Mouse (Mus musculus) heart, adult 2 months (tissue): ENCODE data around the gene Rpl3.

Source experiments
- EP300 ChIP-seq: fragments of 200-500 bp; IDR thresholded peaks from 2 replicates; pipeline ENCODE4 v1.6.1; 2011; ENCODE audit warnings: low read depth, low read length, control low read depth; ENCODE audit not compliant: insufficient read depth
- POLR2A ChIP-seq: fragments of 200-500 bp; IDR thresholded peaks from 2 replicates; pipeline ENCODE4 v1.6.1; 2011; ENCODE audit warnings: mild to moderate bottlenecking, low read depth, low read length, control low read depth; ENCODE audit not compliant: insufficient read depth

DNA sequence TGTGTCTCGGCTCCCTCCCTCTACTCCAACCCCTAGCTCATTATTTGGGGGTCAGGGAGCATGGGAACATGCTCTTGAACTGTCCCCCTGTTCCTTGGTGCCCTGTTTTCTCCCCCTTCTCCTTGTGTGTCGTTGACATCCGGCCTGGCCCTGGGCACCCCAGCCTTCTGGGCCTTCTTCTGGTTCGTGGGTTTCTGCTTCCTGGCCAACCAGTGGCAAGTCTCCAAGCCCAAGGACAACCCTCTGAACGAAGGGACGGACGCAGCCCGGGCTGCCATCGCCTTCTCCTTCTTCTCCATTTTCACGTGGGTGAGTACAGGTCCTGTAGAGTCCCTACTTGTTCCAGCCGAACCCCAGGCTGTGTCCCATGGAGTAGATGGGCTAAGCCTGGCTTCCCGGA, 19.8 kb upstream of the Rpl3 start:
- no peak for TF ChIP-seq EP300
- TF ChIP-seq POLR2A: no peak
